In genomic region chr19:5822174-5822833, GRCm38 (mm10) we compare ENCODE assay signal across 10 mouse cellular contexts. TPM values are rescaled to one million over a fixed set of nuclear protein-coding genes. Genes with fewer than 3 reads are reported as not detected.
DNase-seq lines count a peak whose midpoint lies in the region; ATAC-seq and TF ChIP-seq lines count a peak whose summit lies in the region.
"Had no signal": no experiment of that assay in that cellular context is flagged by ENCODE, and none has a peak within 500 bp of the region (broad histone marks: within the 10 kb centered on the region; RNA-seq: fewer than 3 reads in every experiment).

No protein-coding gene starts in this region.

- H3K27ac ChIP-seq in gastrocnemius, adult 2 months, result peak overlapping the region; percentile 98
- H3K27ac ChIP-seq in midbrain, embryonic 15.5 days, result 0 out of 2 replicates have a peak overlapping the region, but pooled peaks have one; percentile 15
- no peak overlapping the region for H3K27ac ChIP-seq in midbrain, embryonic 11.5 days (ENCODE audit: low read depth, low read length)
- no peak overlapping the region; the same call in 1 of the 2 replicates for H3K27ac ChIP-seq in limb, embryonic 11.5 days (replicated peaks; ENCODE audit: low read depth, low read length)
- no peak overlapping the region for H3K27ac ChIP-seq in midbrain, embryonic 16.5 days (ENCODE audit: low read length)
- H3K27ac ChIP-seq: hindbrain, embryonic 15.5 days had no signal

- H3K9me3 ChIP-seq in midbrain, embryonic 15.5 days, result no peaks in the 10 kb centered on the region
- H3K9me3 ChIP-seq in midbrain, embryonic 11.5 days (ENCODE audit: control insufficient read depth, low read length), result no peaks in the 10 kb centered on the region
- no peaks in the 10 kb centered on the region for H3K9me3 ChIP-seq in limb, embryonic 11.5 days (ENCODE audit: control insufficient read depth, low read length)
- no peaks in the 10 kb centered on the region for H3K9me3 ChIP-seq in midbrain, embryonic 16.5 days (replicated peaks; ENCODE audit: control insufficient read depth, low read length, poor library complexity, severe bottlenecking)
- H3K9me3 ChIP-seq: hindbrain, embryonic 15.5 days had no signal

- peaks cover 28% of the 10 kb centered on the region for H3K4me1 ChIP-seq in midbrain, embryonic 15.5 days
- H3K4me1 ChIP-seq in midbrain, embryonic 11.5 days (ENCODE audit: control insufficient read depth, insufficient read depth, low read length), result peaks cover 15% of the 10 kb centered on the region
- peaks cover 24% of the 10 kb centered on the region for H3K4me1 ChIP-seq in limb, embryonic 11.5 days (ENCODE audit: control insufficient read depth, insufficient read depth, low read length)
- peaks cover 15% of the 10 kb centered on the region; the same call in 1 of the 2 replicates for H3K4me1 ChIP-seq in midbrain, embryonic 16.5 days (ENCODE audit: control insufficient read depth, insufficient read depth, low read length)

- DNase-seq in gastrocnemius, adult 2 months, result peak; percentile 75
- no peak for DNase-seq in gastrocnemius, postnatal 4 days (ENCODE audit: low spot score in 2 of 2)
- DNase-seq in midbrain, embryonic 11.5 days (ENCODE audit: low spot score, missing footprints), result no peak
- peak; percentile 78 to 83 for DNase-seq in frontal cortex, postnatal 36 days (ENCODE audit: low spot score in 2 of 2)
- DNase-seq in limb, embryonic 11.5 days (ENCODE audit: low spot score), result peak; percentile 53

- intact Hi-C loops in gastrocnemius, adult 2 months (cut with DNase I), result no loop called here

- peak overlapping the region; percentile 37; the same call in 1 of the 2 replicates for H3K4me3 ChIP-seq in gastrocnemius, adult 2 months
- H3K4me3 ChIP-seq in midbrain, embryonic 15.5 days, result no peak overlapping the region
- H3K4me3 ChIP-seq in midbrain, embryonic 11.5 days (ENCODE audit: low read depth, low read length), result no peak overlapping the region
- no peak overlapping the region for H3K4me3 ChIP-seq in limb, embryonic 11.5 days (ENCODE audit: low read depth, low read length)
- no peak overlapping the region for H3K4me3 ChIP-seq in midbrain, embryonic 16.5 days (ENCODE audit: low read depth, low read length)
- H3K4me3 ChIP-seq: hindbrain, embryonic 15.5 days had no signal

- TF ChIP-seq CTCF in gastrocnemius, adult 2 months (IDR thresholded peaks at IDR 0.05), result no peak

- H3K27me3 ChIP-seq in midbrain, embryonic 15.5 days (replicated peaks), result no peaks in the 10 kb centered on the region
- H3K27me3 ChIP-seq in midbrain, embryonic 11.5 days (ENCODE audit: control insufficient read depth, insufficient read depth, low read length), result no peaks in the 10 kb centered on the region
- no peaks in the 10 kb centered on the region for H3K27me3 ChIP-seq in limb, embryonic 11.5 days (ENCODE audit: control insufficient read depth, insufficient read depth, low read length)
- no peaks in the 10 kb centered on the region for H3K27me3 ChIP-seq in midbrain, embryonic 16.5 days (ENCODE audit: control insufficient read depth, insufficient read depth, low read depth, low read length)
- H3K27me3 ChIP-seq: hindbrain, embryonic 15.5 days; Patski had no signal

- no peak for ATAC-seq in midbrain, embryonic 15.5 days (replicated peaks)
- no peak for ATAC-seq in midbrain, embryonic 11.5 days (ENCODE audit: low FRiP score)
- ATAC-seq in limb, embryonic 11.5 days (ENCODE audit: insufficient number of reproducible peaks, low FRiP score, low TSS enrichment, low read depth), result no peak
- ATAC-seq in CD4-positive, CD25-positive, alpha-beta regulatory T cell, adult 4 months, result no peak
- ATAC-seq in midbrain, embryonic 16.5 days, result no peak
- ATAC-seq: Patski had no signal

- no peak overlapping the region for H3K4me2 ChIP-seq in midbrain, embryonic 15.5 days
- no peak overlapping the region for H3K4me2 ChIP-seq in midbrain, embryonic 11.5 days
- 0 out of 2 replicates have a peak overlapping the region, but pooled peaks have one; percentile 15 for H3K4me2 ChIP-seq in limb, embryonic 11.5 days (ENCODE audit: low read depth, severe bottlenecking)
- H3K4me2 ChIP-seq in midbrain, embryonic 16.5 days (ENCODE audit: low read length), result no peak overlapping the region
- H3K4me2 ChIP-seq: hindbrain, embryonic 15.5 days had no signal

- H3K36me3 ChIP-seq in midbrain, embryonic 15.5 days (replicated peaks), result no peaks in the 10 kb centered on the region
- H3K36me3 ChIP-seq in midbrain, embryonic 11.5 days (ENCODE audit: control insufficient read depth, insufficient read depth, low read length), result no peaks in the 10 kb centered on the region
- no peaks in the 10 kb centered on the region; the same call in 1 of the 2 replicates for H3K36me3 ChIP-seq in limb, embryonic 11.5 days (ENCODE audit: control insufficient read depth, insufficient read depth, low read length)
- H3K36me3 ChIP-seq in midbrain, embryonic 16.5 days (ENCODE audit: control insufficient read depth, insufficient read depth, low read length), result no peaks in the 10 kb centered on the region
- H3K36me3 ChIP-seq: hindbrain, embryonic 15.5 days had no signal

- H3K9ac ChIP-seq in midbrain, embryonic 15.5 days, result no peak overlapping the region
- H3K9ac ChIP-seq in midbrain, embryonic 11.5 days (ENCODE audit: low read length), result no peak overlapping the region
- no peak overlapping the region for H3K9ac ChIP-seq in limb, embryonic 11.5 days (ENCODE audit: low read length)
- H3K9ac ChIP-seq in midbrain, embryonic 16.5 days (ENCODE audit: low read depth, low read length), result no peak overlapping the region
- H3K9ac ChIP-seq: hindbrain, embryonic 15.5 days had no signal

- 45% methylated on average over 12 of the region's 12 CpGs for WGBS in midbrain, embryonic 15.5 days
- whole genome bisulfite sequencing in midbrain, embryonic 11.5 days, result 61% methylated on average over 12 of the region's 12 CpGs
- 24% methylated on average over 12 of the region's 12 CpGs for WGBS in limb, embryonic 11.5 days
- WGBS in midbrain, embryonic 16.5 days, result 37% methylated on average over 12 of the region's 12 CpGs

RNA-seq across cellular contexts. Expression of gene Scyl1, which starts 51.1 kb away (rescaled TPM):
- 10 to 100 TPM; 71.2 to 78.6 TPM for total RNA-seq in gastrocnemius, adult 2 months (2021)
- total RNA-seq in gastrocnemius, postnatal 4 days (2021), result 10 to 100 TPM; 71.7 to 75.6 TPM
- 87.6 and 94.7 TPM in 2 replicates for polyA plus RNA-seq in midbrain, embryonic 15.5 days (2015; fragmentation: Nextera tagmentation; extraction: Ambion mirVana)
- polyA plus RNA-seq in midbrain, embryonic 11.5 days (2014; fragmentation: Nextera tagmentation; extraction: Ambion mirVana), result 48.2 and 58.6 TPM in 2 replicates
- polyA plus RNA-seq in limb, embryonic 11.5 days (2014; fragmentation: Nextera tagmentation; extraction: Ambion mirVana), result 65.8 and 66.6 TPM in 2 replicates
- polyA plus RNA-seq in CD4-positive, CD25-positive, alpha-beta regulatory T cell, adult 4 months (2017; shearing (Covaris generic)), result 10 to 100 TPM; 15.1 to 19.4 TPM
- polyA plus RNA-seq in midbrain, embryonic 16.5 days (2015; fragmentation: Nextera tagmentation; extraction: Ambion mirVana), result 86.3 and 86.6 TPM in 2 replicates

RNA-seq across cellular contexts. Expression of gene Frmd8, which starts 52.8 kb away (rescaled TPM):
- 1 to 10 TPM; 3.4 to 4.0 TPM for total RNA-seq in gastrocnemius, adult 2 months (2021)
- total RNA-seq in gastrocnemius, postnatal 4 days (2021), result 10 to 100 TPM; 16.2 to 16.7 TPM
- 16.1 and 19.2 TPM in 2 replicates for polyA plus RNA-seq in midbrain, embryonic 15.5 days (2015; fragmentation: Nextera tagmentation; extraction: Ambion mirVana)
- polyA plus RNA-seq in midbrain, embryonic 11.5 days (2014; fragmentation: Nextera tagmentation; extraction: Ambion mirVana), result 11.5 and 14.0 TPM in 2 replicates
- 21.2 and 24.4 TPM in 2 replicates for polyA plus RNA-seq in limb, embryonic 11.5 days (2014; fragmentation: Nextera tagmentation; extraction: Ambion mirVana)
- 10 to 100 TPM; 62.6 to 85.3 TPM for polyA plus RNA-seq in CD4-positive, CD25-positive, alpha-beta regulatory T cell, adult 4 months (2017; shearing (Covaris generic))
- 14.7 and 16.5 TPM in 2 replicates for polyA plus RNA-seq in midbrain, embryonic 16.5 days (2015; fragmentation: Nextera tagmentation; extraction: Ambion mirVana)

RNA-seq across cellular contexts. Expression of gene Slc25a45, which starts 55.3 kb away (rescaled TPM):
- total RNA-seq in gastrocnemius, adult 2 months (2021), result under 1 TPM; 0.79 to 0.84 TPM
- total RNA-seq in gastrocnemius, postnatal 4 days (2021), result 1 to 10 TPM; 3.7 to 3.8 TPM
- 2.0 and 2.9 TPM in 2 replicates for polyA plus RNA-seq in midbrain, embryonic 15.5 days (2015; fragmentation: Nextera tagmentation; extraction: Ambion mirVana)
- 1.1 and 1.8 TPM in 2 replicates for polyA plus RNA-seq in midbrain, embryonic 11.5 days (2014; fragmentation: Nextera tagmentation; extraction: Ambion mirVana)
- polyA plus RNA-seq in limb, embryonic 11.5 days (2014; fragmentation: Nextera tagmentation; extraction: Ambion mirVana), result 1.5 TPM in 2 replicates
- polyA plus RNA-seq in CD4-positive, CD25-positive, alpha-beta regulatory T cell, adult 4 months (2017; shearing (Covaris generic)), result 10 to 100 TPM; 51.6 to 73.7 TPM
- 2.0 and 2.2 TPM in 2 replicates for polyA plus RNA-seq in midbrain, embryonic 16.5 days (2015; fragmentation: Nextera tagmentation; extraction: Ambion mirVana)

Comparison
In these comparisons a context has a peak if more than half of its experiments do, and no peak if none do; other contexts are left out.
1. DNase-seq: peak in gastrocnemius, adult 2 months (single experiment), frontal cortex, postnatal 36 days (2 of 2) and limb, embryonic 11.5 days (single experiment); none in gastrocnemius, postnatal 4 days (0 of 2) and midbrain, embryonic 11.5 days (single experiment).
2. H3K27ac ChIP-seq: peak in gastrocnemius, adult 2 months (single experiment) and midbrain, embryonic 15.5 days (single experiment); none in midbrain, embryonic 11.5 days (single experiment), limb, embryonic 11.5 days (single experiment) and midbrain, embryonic 16.5 days (single experiment).
3. RNA of gene Slc25a45, which starts 55.3 kb away (polyA plus RNA-seq): 51.6 to 73.7 TPM in CD4-positive, CD25-positive, alpha-beta regulatory T cell, adult 4 months; 2.0 to 2.9 TPM in midbrain, embryonic 15.5 days, 2.0 to 2.2 TPM in midbrain, embryonic 16.5 days, 1.1 to 1.8 TPM in midbrain, embryonic 11.5 days and 1.5 TPM in limb, embryonic 11.5 days; every median in the first group is over 10 times any median in the second.